ENCODE assay signal across 8 mouse cellular contexts in genomic region chr2:170220871-170221369, GRCm38 (mm10).
DNase-seq lines count a peak whose midpoint lies in the region; ATAC-seq and TF ChIP-seq lines count a peak whose summit lies in the region.

No protein-coding gene starts in this region.

- WGBS in hindbrain, embryonic 15.5 days, result 2% methylated on average over 20 of the region's 20 CpGs
- under 1% methylated on average over 20 of the region's 20 CpGs for WGBS in limb, embryonic 14.5 days
- under 1% methylated on average over 20 of the region's 20 CpGs for WGBS in midbrain, embryonic 12.5 days
- WGBS in stomach, embryonic 14.5 days, result 2% methylated on average over 20 of the region's 20 CpGs

- H3K27ac ChIP-seq in brown adipose tissue, adult 24 weeks (replicated peaks; ENCODE audit: low read depth, low read length), result peak overlapping the region; percentile 77
- peak overlapping the region; percentile 87 for H3K27ac ChIP-seq in gastrocnemius, adult 2 months
- peak overlapping the region; percentile 80 for H3K27ac ChIP-seq in hindbrain, embryonic 15.5 days (replicated peaks)
- H3K27ac ChIP-seq in limb, embryonic 14.5 days (replicated peaks; ENCODE audit: low read depth, low read length), result no peak overlapping the region
- peak overlapping the region; percentile 91 for H3K27ac ChIP-seq in midbrain, embryonic 12.5 days (replicated peaks)
- H3K27ac ChIP-seq in stomach, embryonic 14.5 days (ENCODE audit: low read length), result no peak overlapping the region

- H3K4me1 ChIP-seq in brown adipose tissue, adult 24 weeks (ENCODE audit: control insufficient read depth, insufficient read depth, insufficient read length, low read length), result peaks cover 20% of the 10 kb centered on the region
- peaks cover 59% of the 10 kb centered on the region for H3K4me1 ChIP-seq in hindbrain, embryonic 15.5 days (replicated peaks)
- peaks cover 32% of the 10 kb centered on the region for H3K4me1 ChIP-seq in limb, embryonic 14.5 days (ENCODE audit: control insufficient read depth, insufficient read depth, low read length)
- H3K4me1 ChIP-seq in midbrain, embryonic 12.5 days, result peaks cover 57% of the 10 kb centered on the region
- H3K4me1 ChIP-seq in stomach, embryonic 14.5 days (ENCODE audit: control insufficient read depth, insufficient read depth, low read length), result peaks cover 32% of the 10 kb centered on the region

- H3K27me3 ChIP-seq in hindbrain, embryonic 15.5 days, result no peaks in the 10 kb centered on the region
- peaks cover 5% of the 10 kb centered on the region; the same call in 1 of the 2 replicates for H3K27me3 ChIP-seq in limb, embryonic 14.5 days (ENCODE audit: control insufficient read depth, insufficient read depth, low read length)
- no peaks in the 10 kb centered on the region for H3K27me3 ChIP-seq in midbrain, embryonic 12.5 days
- no peaks in the 10 kb centered on the region for H3K27me3 ChIP-seq in stomach, embryonic 14.5 days (ENCODE audit: control insufficient read depth, insufficient read depth, low read length)

- peak overlapping the region; percentile 47 for H3K4me3 ChIP-seq in brown adipose tissue, adult 24 weeks (ENCODE audit: insufficient read depth, low read depth, low read length)
- peak overlapping the region; percentile 70 for H3K4me3 ChIP-seq in gastrocnemius, adult 2 months
- peak overlapping the region; percentile 35 for H3K4me3 ChIP-seq in hindbrain, embryonic 15.5 days
- peak overlapping the region; percentile 32 for H3K4me3 ChIP-seq in limb, embryonic 14.5 days (replicated peaks; ENCODE audit: low read length)
- H3K4me3 ChIP-seq in midbrain, embryonic 12.5 days, result peak overlapping the region; percentile 26
- H3K4me3 ChIP-seq in stomach, embryonic 14.5 days (ENCODE audit: low read depth, low read length), result peak overlapping the region; percentile 17

- no peak for TF ChIP-seq POLR2A in limb, embryonic 14.5 days (IDR thresholded peaks at IDR 0.05; ENCODE audit: borderline replicate concordance, extremely low read depth, insufficient read depth, insufficient read length)

- intact Hi-C loops in gastrocnemius, adult 2 months (cut with DNase I), result no loop called here

- H3K36me3 ChIP-seq in hindbrain, embryonic 15.5 days, result no peaks in the 10 kb centered on the region
- no peaks in the 10 kb centered on the region for H3K36me3 ChIP-seq in limb, embryonic 14.5 days (ENCODE audit: control insufficient read depth, insufficient read depth, low read length)
- H3K36me3 ChIP-seq in midbrain, embryonic 12.5 days, result no peaks in the 10 kb centered on the region
- H3K36me3 ChIP-seq in stomach, embryonic 14.5 days (ENCODE audit: control insufficient read depth, insufficient read depth, low read length), result no peaks in the 10 kb centered on the region

- H3K4me2 ChIP-seq in hindbrain, embryonic 15.5 days, result peak overlapping the region; percentile 71
- peak overlapping the region; percentile 74 for H3K4me2 ChIP-seq in limb, embryonic 14.5 days (replicated peaks; ENCODE audit: low read depth, low read length, severe bottlenecking)
- H3K4me2 ChIP-seq in midbrain, embryonic 12.5 days (replicated peaks), result peak overlapping the region; percentile 55
- peak overlapping the region; percentile 52 for H3K4me2 ChIP-seq in stomach, embryonic 14.5 days (replicated peaks; ENCODE audit: low read depth, low read length)

- no peaks in the 10 kb centered on the region for H3K9me3 ChIP-seq in hindbrain, embryonic 15.5 days
- no peaks in the 10 kb centered on the region for H3K9me3 ChIP-seq in limb, embryonic 14.5 days (ENCODE audit: control insufficient read depth, low read length)
- H3K9me3 ChIP-seq in midbrain, embryonic 12.5 days, result no peaks in the 10 kb centered on the region
- no peaks in the 10 kb centered on the region for H3K9me3 ChIP-seq in stomach, embryonic 14.5 days (ENCODE audit: control insufficient read depth, low read depth, low read length)

- peak overlapping the region; percentile 22 for H3K9ac ChIP-seq in hindbrain, embryonic 15.5 days
- H3K9ac ChIP-seq in limb, embryonic 14.5 days (ENCODE audit: low read depth, low read length, severe bottlenecking), result peak overlapping the region; percentile 28
- no peak overlapping the region for H3K9ac ChIP-seq in midbrain, embryonic 12.5 days (replicated peaks)
- H3K9ac ChIP-seq in stomach, embryonic 14.5 days (replicated peaks; ENCODE audit: low read depth, low read length), result peak overlapping the region; percentile 36; the same call in 1 of the 2 replicates

- no peak for ATAC-seq in hindbrain, embryonic 15.5 days (ENCODE audit: low FRiP score, low read depth)
- ATAC-seq in limb, embryonic 14.5 days (ENCODE audit: low FRiP score, low read depth), result no peak
- ATAC-seq in midbrain, embryonic 12.5 days (ENCODE audit: low FRiP score, low read depth), result no peak
- 0 out of 2 replicates have a peak, but pooled peaks have one; percentile 11 for ATAC-seq in stomach, embryonic 14.5 days (ENCODE audit: insufficient number of reproducible peaks, insufficient read depth, low FRiP score, low read depth)

- peak; percentile 40 for DNase-seq in R1 (ENCODE audit: low read depth, low spot score)
- DNase-seq in gastrocnemius, adult 2 months, result peak; percentile 67
- DNase-seq in limb, embryonic 14.5 days (ENCODE audit: low spot score), result peak; percentile 24
- no peak for DNase-seq in ovary, postnatal 10 days (ENCODE audit: low spot score)

- TF ChIP-seq CTCF in gastrocnemius, adult 2 months (IDR thresholded peaks at IDR 0.05), result no peak

Comparison
In these comparisons a context has a peak if more than half of its experiments do, and no peak if none do; other contexts are left out.
1. H3K27ac ChIP-seq: peak in brown adipose tissue, adult 24 weeks (single experiment), gastrocnemius, adult 2 months (single experiment), hindbrain, embryonic 15.5 days (single experiment) and midbrain, embryonic 12.5 days (single experiment); none in limb, embryonic 14.5 days (single experiment) and stomach, embryonic 14.5 days (single experiment).
2. H3K4me3 ChIP-seq: peak in every context shown above with its lines; median percentile 70 in gastrocnemius, adult 2 months; 47 in brown adipose tissue, adult 24 weeks; 35 in hindbrain, embryonic 15.5 days; 32 in limb, embryonic 14.5 days; 26 in midbrain, embryonic 12.5 days; 17 in stomach, embryonic 14.5 days.
3. Peak in every context shown above with its lines, with median percentiles within 50 percentile points of each other: H3K4me2 ChIP-seq.